Mouse (Mus musculus) kidney, adult 2 months (tissue): ENCODE measurements around the gene Gjb4.
A peak's percentile ranks its signal among the peaks of the same experiment; 100 is the strongest.

Source experiments
- CTCF ChIP-seq: fragments of 200-500 bp; conservative IDR thresholded peaks from 2 replicates; pipeline ENCODE4 v1.5.1; 2011; ENCODE audit warnings: low read depth, mild to moderate bottlenecking, control low read depth, low read length, moderate library complexity, mixed read lengths; ENCODE audit not compliant: insufficient read depth, insufficient read length
- POLR2A ChIP-seq: fragments of 200-500 bp; IDR thresholded peaks from one replicate; pipeline ENCODE4 v1.6.1; 2011; ENCODE audit warnings: low read depth, low read length, control low read depth

DNA sequence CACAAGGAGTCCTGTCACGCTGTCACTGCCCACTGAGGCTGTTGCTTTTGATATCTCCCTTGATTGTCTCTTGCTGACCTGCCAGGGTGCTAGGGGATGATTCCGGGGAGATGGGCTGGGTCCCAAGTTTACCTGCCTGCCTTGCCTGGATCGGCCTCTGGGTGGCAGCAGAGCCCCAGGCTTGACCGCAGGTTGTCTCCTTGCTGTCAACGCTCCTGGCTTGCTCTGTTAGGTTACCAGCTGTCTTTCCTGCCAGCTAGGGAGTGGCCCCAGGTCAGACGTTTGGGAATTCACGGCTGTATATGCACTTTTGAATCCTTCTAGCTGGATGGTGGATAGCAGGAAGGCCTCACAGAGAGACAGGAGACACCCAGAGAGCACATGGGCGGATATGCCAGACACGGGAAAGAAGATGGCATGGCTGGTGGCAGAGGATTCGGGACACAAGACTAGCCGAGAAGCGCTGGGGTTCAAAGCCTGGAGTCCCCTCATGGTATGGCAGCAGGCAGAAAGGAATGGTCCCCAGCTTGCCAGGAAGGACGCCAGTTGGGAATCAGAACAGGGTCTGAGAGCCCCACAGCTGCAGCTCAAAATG, 14.6 kb upstream of the Gjb4 start:
- peak; percentile 96 for TF ChIP-seq CTCF
- no peak for TF ChIP-seq POLR2A
